Mouse (Mus musculus): ENCODE measurements around the gene Gm10320.

DNA sequence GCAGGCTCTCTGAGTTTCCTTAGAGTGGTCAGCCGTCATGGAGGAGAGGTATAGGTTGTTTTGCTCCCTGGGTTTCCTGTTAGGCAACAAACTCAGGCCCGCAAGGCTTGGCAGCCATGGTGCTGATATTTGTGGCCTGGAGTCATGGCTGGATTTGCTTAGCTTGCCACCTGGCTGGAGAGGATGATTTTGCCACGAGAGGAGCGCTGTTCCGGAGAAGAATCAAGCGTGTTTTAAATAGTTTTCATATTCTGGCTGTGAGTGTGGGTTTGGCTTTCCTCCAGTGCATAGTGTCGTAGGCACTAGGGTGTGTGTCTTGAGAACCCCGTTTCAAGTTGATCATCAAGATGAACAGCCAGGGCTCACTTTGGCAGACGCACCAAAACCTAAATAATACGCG, 6.3 kb upstream of the Gm10320 start:
- no peak for TF ChIP-seq CTCF (IDR thresholded peaks at IDR 0.05; ENCODE audit: extremely low read depth, insufficient read length, insufficient replicate concordance, low read depth, low read length)
- TF ChIP-seq POLR2A (IDR thresholded peaks at IDR 0.05; ENCODE audit: low read depth, low read length) = no peak

All from small intestine, adult 2 months (tissue).